Mouse (Mus musculus) heart, postnatal 36 days (tissue): ENCODE data around the gene Usp47. TPM values are rescaled to one million over a fixed set of nuclear protein-coding genes. Genes with fewer than 3 reads are reported as not detected.

Experiments used
- DNase-seq, 2 experiments: peaks; one replicate each; pipeline ENCODE4 v3.0.0; 2021 to 2022
- intact Hi-C: fragments of 180-260 bp; cut with DNase I; formaldehyde crosslinking; loops from one replicate; pipeline ENCODE4 v1.15.1; 2025
- total RNA-seq, 2 experiments: library from RNA; stranded (reverse); gene quantifications; 2 replicates each; pipeline ENCODE4 v1.2.3; 2021

Gene Usp47
- total RNA-seq, 2 experiments from 2014 or later, result 80.2 to 81.2 TPM

- DNase-seq, result peak; percentile 47 to 58
- intact Hi-C loops, result no loop called here
These were observed 124.7 kb downstream of the Usp47 start for GRCm38 (mm10) chr7:112147979-112148378.

GRCm38 (mm10) chr7:112149113-112149512, 125.8 kb downstream of the Usp47 start:
- DNase-seq, result no peak
- intact Hi-C loops, result no loop called here

GRCm38 (mm10) chr7:112154445-112154844, 131.1 kb downstream of the Usp47 start:
- intact Hi-C loops, result no loop called here
- no peak for DNase-seq

DNA sequence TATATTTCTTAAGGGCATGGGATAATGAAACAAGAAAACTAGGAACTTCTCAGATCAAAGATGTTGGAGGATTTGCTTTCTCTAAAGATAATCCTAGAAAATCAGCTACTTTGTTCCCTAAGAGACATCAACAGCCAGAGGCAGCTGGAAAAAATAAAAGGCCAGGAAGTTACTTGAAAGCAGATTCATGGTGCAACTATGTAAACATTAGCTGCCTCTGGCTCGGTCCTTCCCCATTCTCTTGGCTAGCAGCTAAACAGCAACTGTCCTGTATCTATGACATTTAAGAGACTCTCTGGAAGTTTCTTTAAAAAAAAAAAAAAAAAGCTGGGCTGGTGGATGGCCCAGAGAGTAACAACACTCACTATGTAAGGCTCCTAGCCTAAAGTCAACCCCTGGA, 131.9 kb downstream of the Usp47 start:
- intact Hi-C loops, result no loop called here
- no peak for DNase-seq

DNA sequence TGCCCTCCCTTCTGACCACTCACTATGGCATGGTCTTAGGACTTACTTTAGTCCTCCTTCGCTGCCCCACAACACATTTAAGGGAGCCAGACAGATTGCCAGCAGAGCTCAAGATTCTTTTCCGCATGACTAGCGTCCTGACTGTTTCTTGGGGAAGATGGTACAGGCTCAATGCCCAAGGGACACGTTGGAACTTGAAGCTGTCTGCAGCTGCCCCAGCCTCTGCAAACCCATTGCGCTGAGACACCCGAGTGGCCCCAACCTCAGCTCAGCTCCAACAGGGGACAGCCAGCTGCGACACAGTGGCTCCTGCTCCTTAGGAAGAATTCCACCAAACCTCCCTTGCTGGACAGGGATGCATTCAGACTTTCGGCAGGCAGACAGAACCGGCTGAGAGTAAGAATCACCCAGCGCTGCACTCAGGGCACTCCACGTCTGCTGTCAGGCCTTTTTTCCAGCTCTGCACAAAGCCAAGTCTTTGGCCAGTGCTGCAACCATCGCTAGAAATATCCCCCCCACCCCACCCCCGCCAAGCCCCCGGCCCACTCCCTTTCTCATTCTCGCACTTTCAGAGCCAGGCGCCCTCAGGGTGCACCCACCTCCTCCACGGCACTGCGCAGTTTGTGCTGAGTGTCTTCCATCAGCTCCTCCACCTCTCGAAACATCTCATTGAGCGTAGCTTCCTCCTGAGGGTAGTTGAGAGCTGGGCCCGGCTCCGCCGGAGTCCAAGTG, 134.4 kb downstream of the Usp47 start:
- intact Hi-C loops, result no loop called here
- DNase-seq, result no peak

GRCm38 (mm10) chr7:112158316-112158741, 135.0 kb downstream of the Usp47 start:
- DNase-seq, result no peak
- intact Hi-C loops, result no loop called here

DNA sequence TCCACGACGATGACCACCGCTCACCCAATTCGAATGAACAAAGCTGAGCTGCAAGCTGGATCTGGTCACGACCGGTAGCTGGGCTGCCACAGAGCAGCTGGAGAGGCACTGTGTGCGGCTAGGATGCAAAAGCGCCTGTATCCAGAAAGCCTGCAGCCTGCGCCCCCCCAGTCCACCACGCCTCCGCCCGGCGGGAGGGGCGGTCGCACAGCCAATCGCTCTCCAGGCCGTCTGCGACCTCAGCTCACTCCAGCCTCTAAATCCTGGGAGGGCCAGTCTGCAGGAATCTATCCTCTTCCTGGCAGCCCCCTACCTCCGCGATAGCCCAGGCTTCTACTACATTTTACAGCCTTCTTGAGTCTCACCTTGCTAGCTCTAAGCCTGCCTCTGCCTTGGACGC, 135.6 kb downstream of the Usp47 start, which contains the start of gene Dkk3:
TSS of gene Dkk3 (minus strand) at position 116 of the 400 bp plus-strand sequence.
- DNase-seq, result no peak
- intact Hi-C loops, result no loop called here

DNA sequence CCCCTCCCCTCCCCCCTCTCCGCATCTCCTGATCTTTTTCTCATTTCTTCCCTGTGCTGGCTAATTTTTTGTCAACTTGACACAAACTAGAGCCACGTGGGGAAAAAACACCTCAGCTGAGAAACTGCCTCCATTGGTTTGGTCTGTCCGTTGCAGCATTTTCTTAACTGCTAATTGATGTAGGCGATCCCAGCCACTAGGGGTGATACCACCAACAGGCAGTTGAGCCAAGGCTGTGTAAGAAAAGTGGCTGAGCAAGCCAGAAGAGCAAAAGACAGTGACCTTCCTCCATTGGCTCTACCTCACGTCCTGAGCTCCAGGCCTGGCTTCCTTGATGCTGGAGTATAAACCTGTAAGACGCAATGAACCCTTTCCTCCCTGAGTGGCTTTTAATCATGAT, 136.5 kb downstream of the Usp47 start:
- no peak for DNase-seq
- intact Hi-C loops, result no loop called here

Other genes starting within 250 kb of the Usp47 start
- 10 to 100 TPM; 11.5 to 14.2 TPM for gene Galnt18, start 243.5 kb upstream of the Usp47 start, total RNA-seq
- gene Dkk3, start 135.6 kb downstream of the Usp47 start, total RNA-seq, result 10 to 100 TPM; 35.5 to 43.5 TPM
- gene Mical2, start 202.4 kb downstream of the Usp47 start, total RNA-seq, result 100 to 1,000 TPM in 1 of 2 experiments, 10 to 100 TPM in 1; 80.8 to 101 TPM